9 mouse cellular contexts compared by ENCODE assay signal in the genomic region with DNA sequence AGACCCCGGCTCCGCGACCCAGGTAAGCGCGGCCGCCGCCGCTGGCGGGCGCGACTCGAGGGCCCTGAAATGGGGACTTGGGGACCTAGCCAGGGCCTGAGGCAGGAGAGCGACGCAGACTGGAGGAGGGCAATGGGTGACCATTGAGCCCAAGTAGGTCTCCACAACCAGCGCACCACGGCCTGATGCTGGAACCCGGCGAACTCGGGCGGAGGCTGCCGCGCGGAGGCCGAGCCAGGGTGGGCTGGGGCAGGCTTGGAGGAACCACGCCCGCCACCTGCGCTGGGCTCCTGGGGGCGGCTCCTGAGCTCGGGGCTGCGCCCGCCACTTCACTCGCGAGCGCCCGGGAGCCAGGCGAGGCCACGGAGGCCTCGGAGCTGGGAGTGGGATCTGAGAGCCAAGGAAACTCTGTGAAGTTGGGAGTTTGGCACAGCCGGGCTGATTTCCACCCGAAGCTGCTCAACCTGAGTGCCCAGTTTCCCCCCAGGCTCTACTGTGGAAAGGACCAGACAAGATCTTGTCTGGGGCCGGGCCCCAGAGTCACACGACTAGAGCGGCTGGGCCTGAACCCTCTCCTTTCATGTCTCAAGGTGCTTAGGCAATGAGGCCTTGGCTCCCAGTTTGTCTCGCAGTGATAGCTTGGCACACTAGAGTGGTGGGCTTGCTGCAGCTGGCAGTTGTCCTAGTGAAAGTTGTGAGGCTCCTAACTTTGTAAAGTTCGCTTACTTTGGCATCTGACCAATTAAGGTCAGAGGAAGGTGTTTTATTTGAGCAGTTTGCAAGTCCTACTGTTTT. TPM values are rescaled to one million over a fixed set of nuclear protein-coding genes. Genes with fewer than 3 reads are reported as not detected.
DNase-seq lines count a peak whose midpoint lies in the region; ATAC-seq and TF ChIP-seq lines count a peak whose summit lies in the region.
"Had no signal": no experiment of that assay in that cellular context is flagged by ENCODE, and none has a peak within 500 bp of the region (broad histone marks: within the 10 kb centered on the region; RNA-seq: fewer than 3 reads in every experiment).

No protein-coding gene starts in this region.

- H3K36me3 ChIP-seq in E14TG2a.4 (ENCODE audit: insufficient read depth, low read length), result peaks cover 6% of the 10 kb centered on the region; the same call in 1 of the 2 replicates
- H3K36me3 ChIP-seq in hindbrain, embryonic 14.5 days (replicated peaks; ENCODE audit: control insufficient read depth, insufficient read depth), result no peaks in the 10 kb centered on the region
- no peaks in the 10 kb centered on the region for H3K36me3 ChIP-seq in liver, embryonic 12.5 days

- H3K4me1 ChIP-seq in E14TG2a.4 (replicated peaks; ENCODE audit: low read depth, low read length), result peaks cover 24% of the 10 kb centered on the region
- H3K4me1 ChIP-seq in hindbrain, embryonic 14.5 days (replicated peaks; ENCODE audit: control insufficient read depth, insufficient read depth, low read length), result no peaks in the 10 kb centered on the region
- H3K4me1 ChIP-seq in liver, embryonic 12.5 days, result peaks cover 3% of the 10 kb centered on the region; the same call in 1 of the 2 replicates

- H3K27ac ChIP-seq in hindbrain, embryonic 14.5 days, result no peak overlapping the region
- no peak overlapping the region for H3K27ac ChIP-seq in liver, embryonic 12.5 days

- peak; percentile 42 for ATAC-seq in frontal cortex, adult (ENCODE audit: low TSS enrichment)
- no peak; the same call in 1 of the 2 replicates for ATAC-seq in hindbrain, embryonic 14.5 days (ENCODE audit: low FRiP score)
- ATAC-seq in liver, embryonic 12.5 days, result 0 out of 2 replicates have a peak, but pooled peaks have one; percentile 44
- ATAC-seq in CD4-positive, CD25-positive, alpha-beta regulatory T cell, adult 4 months, result no peak

- H3K4me3 ChIP-seq in E14TG2a.4 (replicated peaks; ENCODE audit: low read length), result peak overlapping the region; percentile 95
- peak overlapping the region; percentile 88 for H3K4me3 ChIP-seq in hindbrain, embryonic 14.5 days (replicated peaks; ENCODE audit: low read length)
- peak overlapping the region; percentile 58 for H3K4me3 ChIP-seq in liver, embryonic 12.5 days
- H3K4me3 ChIP-seq: myocyte had no signal

- peak overlapping the region; percentile 73 for H3K9ac ChIP-seq in hindbrain, embryonic 14.5 days
- no peak overlapping the region for H3K9ac ChIP-seq in liver, embryonic 12.5 days

- no peak for TF ChIP-seq CTCF in E14TG2a.4 (conservative IDR thresholded peaks at IDR 0.05; ENCODE audit: low read length)

- no peaks in the 10 kb centered on the region for H3K9me3 ChIP-seq in E14TG2a.4 (ENCODE audit: low read length)
- H3K9me3 ChIP-seq in hindbrain, embryonic 14.5 days (ENCODE audit: control insufficient read depth, low read length), result no peaks in the 10 kb centered on the region
- no peaks in the 10 kb centered on the region for H3K9me3 ChIP-seq in liver, embryonic 12.5 days (replicated peaks)

- 2% methylated on average over 45 of the region's 45 CpGs for WGBS in hindbrain, embryonic 14.5 days
- WGBS in liver, embryonic 12.5 days (ENCODE audit: insufficient replicate concordance), result 4% methylated on average over 45 of the region's 45 CpGs

- H3K4me2 ChIP-seq in hindbrain, embryonic 14.5 days (replicated peaks), result peak overlapping the region; percentile 98
- H3K4me2 ChIP-seq in liver, embryonic 12.5 days, result peak overlapping the region; percentile 72

- no peak for DNase-seq in frontal cortex, postnatal 14 days (ENCODE audit: low spot score in 2 of 2)
- DNase-seq in embryo, embryonic 11.5 days (ENCODE audit: low read depth, low spot score), result peak; percentile 4
- no peak for DNase-seq in hindbrain, embryonic 14.5 days (ENCODE audit: low spot score)
- peak; percentile 22 for DNase-seq in right cerebral cortex, postnatal 4 days

- peaks cover 38% of the 10 kb centered on the region for H3K27me3 ChIP-seq in E14TG2a.4 (ENCODE audit: insufficient read depth, low read length)
- peaks cover 35% of the 10 kb centered on the region for H3K27me3 ChIP-seq in hindbrain, embryonic 14.5 days (ENCODE audit: control insufficient read depth, insufficient read depth, low read length)
- peaks cover 57% of the 10 kb centered on the region for H3K27me3 ChIP-seq in liver, embryonic 12.5 days (replicated peaks)

RNA-seq across cellular contexts. Expression of a gene that starts 0.8 kb away (rescaled TPM):
- 13.2 and 16.8 TPM in 2 replicates for polyA plus RNA-seq in hindbrain, embryonic 14.5 days (2014; fragmentation: Nextera tagmentation; extraction: Ambion mirVana)
- polyA plus RNA-seq in liver, embryonic 12.5 days (2016; fragmentation: Nextera tagmentation; extraction: Ambion mirVana), result 1.0 and 1.6 TPM in 2 replicates
- not detected for polyA plus RNA-seq in CD4-positive, CD25-positive, alpha-beta regulatory T cell, adult 4 months (2017; shearing (Covaris generic))
- polyA plus RNA-seq: myocyte had no signal

Comparison
In these comparisons a context has a peak if more than half of its experiments do, and no peak if none do; other contexts are left out.
1. ATAC-seq: peak in frontal cortex, adult (single experiment) and liver, embryonic 12.5 days (single experiment); none in hindbrain, embryonic 14.5 days (single experiment) and CD4-positive, CD25-positive, alpha-beta regulatory T cell, adult 4 months (single experiment).
2. DNase-seq: peak in embryo, embryonic 11.5 days (single experiment) and right cerebral cortex, postnatal 4 days (single experiment); none in frontal cortex, postnatal 14 days (0 of 2) and hindbrain, embryonic 14.5 days (single experiment).
3. Peak in every context shown above with its lines, with median percentiles within 50 percentile points of each other: H3K4me3 ChIP-seq.